Mouse (Mus musculus): ENCODE results near the gene Ugt1a9. TPM values are rescaled to one million over a fixed set of nuclear protein-coding genes. Genes with fewer than 3 reads are reported as not detected.

Gene Ugt1a9
- polyA plus RNA-seq, 1 experiment from 2014 or later = not detected

GRCm38 (mm10) chr1:88233421-88234247 lies 163.0 kb downstream of the Ugt1a9 start:
- no peak overlapping the region for H3K4me3 ChIP-seq (ENCODE audit: low read length)
- H3K36me3 ChIP-seq (ENCODE audit: control insufficient read depth, insufficient read depth, low read length) = no peaks in the 10 kb centered on the region
- no peak for ATAC-seq (ENCODE audit: low read depth)
- no peak overlapping the region for H3K9ac ChIP-seq (ENCODE audit: low read length)
- H3K27me3 ChIP-seq (ENCODE audit: control insufficient read depth, insufficient read depth, low read depth, low read length) = no peaks in the 10 kb centered on the region
- WGBS = 64% methylated on average over 14 of the region's 14 CpGs
- peaks cover 84% of the 10 kb centered on the region for H3K9me3 ChIP-seq (ENCODE audit: control insufficient read depth, low read length)
- no peaks in the 10 kb centered on the region for H3K4me1 ChIP-seq (replicated peaks; ENCODE audit: control insufficient read depth, insufficient read depth, low read length)
- no peak overlapping the region for H3K4me2 ChIP-seq (ENCODE audit: low read depth, low read length)
- H3K27ac ChIP-seq (ENCODE audit: low read length) = no peak overlapping the region

DNA sequence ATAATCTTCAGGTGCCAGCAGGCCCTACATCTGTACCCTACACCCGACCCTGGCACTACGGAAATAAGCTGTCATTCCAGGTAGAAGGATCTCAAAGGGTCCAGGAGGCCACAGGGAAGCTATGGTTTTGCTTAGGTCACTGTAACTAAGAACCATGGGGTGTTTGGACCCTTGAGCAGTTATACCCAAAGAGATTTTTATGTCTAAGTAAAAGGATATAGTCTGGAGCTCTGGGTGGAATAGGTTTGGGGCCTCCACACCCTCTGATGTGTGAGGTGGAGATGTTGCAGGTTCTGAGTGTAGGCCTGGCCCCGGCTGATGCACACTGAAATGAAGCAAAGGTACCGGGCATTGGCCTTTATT lies 163.6 kb downstream of the Ugt1a9 start:
- H3K9ac ChIP-seq (ENCODE audit: low read length) = no peak overlapping the region
- H3K9me3 ChIP-seq (ENCODE audit: control insufficient read depth, low read length) = peaks cover 90% of the 10 kb centered on the region
- H3K4me1 ChIP-seq (replicated peaks; ENCODE audit: control insufficient read depth, insufficient read depth, low read length) = no peaks in the 10 kb centered on the region
- H3K4me2 ChIP-seq (ENCODE audit: low read depth, low read length) = no peak overlapping the region
- H3K27ac ChIP-seq (ENCODE audit: low read length) = no peak overlapping the region
- WGBS = 54% methylated on average over 4 of the region's 4 CpGs
- H3K27me3 ChIP-seq (ENCODE audit: control insufficient read depth, insufficient read depth, low read depth, low read length) = no peaks in the 10 kb centered on the region
- no peaks in the 10 kb centered on the region for H3K36me3 ChIP-seq (ENCODE audit: control insufficient read depth, insufficient read depth, low read length)
- no peak for ATAC-seq (ENCODE audit: low read depth)
- H3K4me3 ChIP-seq (ENCODE audit: low read length) = no peak overlapping the region

DNA sequence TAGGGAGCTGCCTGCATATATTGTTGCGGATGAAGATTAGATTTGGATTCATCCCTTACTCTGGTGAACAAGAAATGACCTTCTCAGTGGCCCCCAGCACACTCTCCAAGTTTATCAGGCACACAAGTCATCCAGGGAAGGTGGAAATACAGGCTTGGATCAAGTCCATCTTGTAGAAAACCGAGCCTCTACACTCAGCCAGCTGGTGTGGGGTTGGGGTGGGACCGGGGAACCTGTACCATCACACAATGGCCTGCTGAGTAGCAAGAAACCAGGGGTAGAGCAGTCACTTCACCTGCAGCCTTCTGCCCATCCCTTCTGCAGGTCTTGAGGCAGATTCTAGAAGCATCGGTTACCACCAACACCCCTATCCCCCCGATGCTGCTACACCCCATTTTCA lies 164.0 kb downstream of the Ugt1a9 start:
- no peaks in the 10 kb centered on the region for H3K27me3 ChIP-seq (ENCODE audit: control insufficient read depth, insufficient read depth, low read depth, low read length)
- no peak for ATAC-seq (ENCODE audit: low read depth)
- no peak overlapping the region for H3K4me2 ChIP-seq (ENCODE audit: low read depth, low read length)

GRCm38 (mm10) chr1:88235046-88235893 lies 164.7 kb downstream of the Ugt1a9 start:
- peaks cover 90% of the 10 kb centered on the region for H3K9me3 ChIP-seq (ENCODE audit: control insufficient read depth, low read length)
- no peak overlapping the region for H3K4me3 ChIP-seq (ENCODE audit: low read length)
- H3K4me1 ChIP-seq (replicated peaks; ENCODE audit: control insufficient read depth, insufficient read depth, low read length) = no peaks in the 10 kb centered on the region
- ATAC-seq (ENCODE audit: low read depth) = no peak
- H3K9ac ChIP-seq (ENCODE audit: low read length) = no peak overlapping the region
- no peaks in the 10 kb centered on the region for H3K27me3 ChIP-seq (ENCODE audit: control insufficient read depth, insufficient read depth, low read depth, low read length)
- 58% methylated on average over 11 of the region's 11 CpGs for WGBS
- H3K36me3 ChIP-seq (ENCODE audit: control insufficient read depth, insufficient read depth, low read length) = no peaks in the 10 kb centered on the region
- H3K4me2 ChIP-seq (ENCODE audit: low read depth, low read length) = no peak overlapping the region
- H3K27ac ChIP-seq (ENCODE audit: low read length) = no peak overlapping the region

More for the DNA sequence above, 164.0 kb downstream of the Ugt1a9 start:
- Histone ChIP-seq H3K4me1 (replicated peaks; ENCODE audit: control insufficient read depth, insufficient read depth, low read length) (no peaks in the 10 kb centered on the region), H3K9ac (ENCODE audit: low read length) (no peak overlapping the region), H3K36me3 (ENCODE audit: control insufficient read depth, insufficient read depth, low read length) (no peaks in the 10 kb centered on the region), H3K9me3 (ENCODE audit: control insufficient read depth, low read length) (peaks cover 90% of the 10 kb centered on the region), H3K4me3 (ENCODE audit: low read length) (no peak overlapping the region), H3K27ac (ENCODE audit: low read length) (no peak overlapping the region)
- WGBS = 39% methylated on average over 5 of the region's 5 CpGs

DNA sequence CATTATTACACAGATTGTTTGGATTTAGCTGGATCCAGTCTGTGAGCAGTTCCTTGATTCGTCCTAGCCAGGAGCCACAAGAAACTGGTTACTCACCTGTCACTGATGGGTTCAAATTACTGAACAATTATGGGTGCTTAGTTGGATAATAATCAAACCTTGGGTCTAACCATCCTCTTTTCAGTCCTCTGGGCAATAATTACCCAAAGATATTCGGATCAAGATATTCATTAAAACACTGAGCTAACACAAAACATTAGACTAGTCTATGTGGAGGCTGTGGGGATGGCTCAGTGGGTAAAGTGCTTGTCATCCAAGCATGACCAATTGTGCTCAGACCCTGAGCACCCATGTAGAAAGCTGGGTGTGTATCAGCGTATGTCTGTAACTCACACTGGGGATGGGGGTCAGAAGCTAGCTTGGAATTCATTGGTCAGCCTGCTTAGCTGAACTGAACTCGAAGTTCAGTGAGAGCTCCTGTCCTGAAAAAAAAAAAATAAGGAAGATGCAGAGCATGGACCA lies 165.4 kb downstream of the Ugt1a9 start:
- no peaks in the 10 kb centered on the region for H3K27me3 ChIP-seq (ENCODE audit: control insufficient read depth, insufficient read depth, low read depth, low read length)
- no peak overlapping the region for H3K9ac ChIP-seq (ENCODE audit: low read length)
- H3K9me3 ChIP-seq (ENCODE audit: control insufficient read depth, low read length) = peaks cover 90% of the 10 kb centered on the region
- no peak for ATAC-seq (ENCODE audit: low read depth)
- H3K27ac ChIP-seq (ENCODE audit: low read length) = no peak overlapping the region
- no peaks in the 10 kb centered on the region for H3K4me1 ChIP-seq (replicated peaks; ENCODE audit: control insufficient read depth, insufficient read depth, low read length)
- no peak overlapping the region for H3K4me2 ChIP-seq (ENCODE audit: low read depth, low read length)
- WGBS = 58% methylated on average over 4 of the region's 4 CpGs
- no peak overlapping the region for H3K4me3 ChIP-seq (ENCODE audit: low read length)
- no peaks in the 10 kb centered on the region for H3K36me3 ChIP-seq (ENCODE audit: control insufficient read depth, insufficient read depth, low read length)

GRCm38 (mm10) chr1:88237311-88237710 lies 166.7 kb downstream of the Ugt1a9 start:
- Histone ChIP-seq H3K4me1 (replicated peaks; ENCODE audit: control insufficient read depth, insufficient read depth, low read length) (no peaks in the 10 kb centered on the region), H3K27ac (ENCODE audit: low read length) (no peak overlapping the region), H3K4me3 (ENCODE audit: low read length) (no peak overlapping the region), H3K9me3 (ENCODE audit: control insufficient read depth, low read length) (peaks cover 81% of the 10 kb centered on the region), H3K4me2 (ENCODE audit: low read depth, low read length) (no peak overlapping the region), H3K9ac (ENCODE audit: low read length) (no peak overlapping the region), H3K27me3 (ENCODE audit: control insufficient read depth, insufficient read depth, low read depth, low read length) (no peaks in the 10 kb centered on the region), H3K36me3 (ENCODE audit: control insufficient read depth, insufficient read depth, low read length) (no peaks in the 10 kb centered on the region)
- no peak for ATAC-seq (ENCODE audit: low read depth)
- WGBS = 70% methylated on average over 5 of the region's 5 CpGs

- Histone ChIP-seq H3K27ac (ENCODE audit: low read length) (no peak overlapping the region), H3K9ac (ENCODE audit: low read length) (no peak overlapping the region), H3K4me3 (ENCODE audit: low read length) (no peak overlapping the region), H3K4me1 (replicated peaks; ENCODE audit: control insufficient read depth, insufficient read depth, low read length) (no peaks in the 10 kb centered on the region), H3K36me3 (ENCODE audit: control insufficient read depth, insufficient read depth, low read length) (no peaks in the 10 kb centered on the region), H3K9me3 (ENCODE audit: control insufficient read depth, low read length) (peaks cover 78% of the 10 kb centered on the region), H3K27me3 (ENCODE audit: control insufficient read depth, insufficient read depth, low read depth, low read length) (no peaks in the 10 kb centered on the region), H3K4me2 (ENCODE audit: low read depth, low read length) (no peak overlapping the region)
- 75% methylated on average over 6 of the region's 6 CpGs for WGBS
- ATAC-seq (ENCODE audit: low read depth) = no peak; the same call in 1 of the 2 replicates
Measured at GRCm38 (mm10) chr1:88238771-88239170, 168.2 kb downstream of the Ugt1a9 start.

- no peak for ATAC-seq (ENCODE audit: low read depth)
Measured at GRCm38 (mm10) chr1:88240072-88240471, 169.5 kb downstream of the Ugt1a9 start.

DNA sequence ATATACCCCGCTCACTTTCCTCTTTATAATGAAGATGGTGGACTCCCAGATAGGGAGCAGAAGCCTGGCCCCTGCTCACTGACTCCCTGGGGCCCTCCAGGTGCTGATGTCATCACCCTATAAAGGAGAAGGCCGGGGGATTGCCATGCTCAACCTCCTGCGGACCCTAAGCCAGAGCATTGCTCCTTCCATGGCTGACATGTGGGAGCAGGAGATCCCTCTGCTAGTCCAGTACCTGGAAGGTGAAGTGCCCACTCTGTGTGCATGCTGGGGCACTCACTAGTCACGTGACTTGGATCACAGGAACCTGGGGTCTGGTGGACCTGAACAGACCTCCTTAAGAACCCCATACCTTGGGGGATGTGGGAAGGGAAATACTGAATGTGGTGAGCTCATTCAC lies 170.0 kb downstream of the Ugt1a9 start:
- Histone ChIP-seq H3K9ac (ENCODE audit: low read length) (no peak overlapping the region), H3K4me2 (ENCODE audit: low read depth, low read length) (no peak overlapping the region), H3K4me3 (ENCODE audit: low read length) (no peak overlapping the region), H3K27ac (ENCODE audit: low read length) (no peak overlapping the region), H3K27me3 (ENCODE audit: control insufficient read depth, insufficient read depth, low read depth, low read length) (no peaks in the 10 kb centered on the region), H3K9me3 (ENCODE audit: control insufficient read depth, low read length) (peaks cover 76% of the 10 kb centered on the region), H3K36me3 (ENCODE audit: control insufficient read depth, insufficient read depth, low read length) (no peaks in the 10 kb centered on the region), H3K4me1 (replicated peaks; ENCODE audit: control insufficient read depth, insufficient read depth, low read length) (no peaks in the 10 kb centered on the region)
- ATAC-seq (ENCODE audit: low read depth) = peak; percentile 3; the same call in 1 of the 2 replicates
- 61% methylated on average over 4 of the region's 4 CpGs for WGBS

More at GRCm38 (mm10) chr1:88240072-88240471, 169.5 kb downstream of the Ugt1a9 start:
- H3K36me3 ChIP-seq (ENCODE audit: control insufficient read depth, insufficient read depth, low read length) = no peaks in the 10 kb centered on the region
- WGBS = 70% methylated on average over 5 of the region's 5 CpGs
- H3K4me3 ChIP-seq (ENCODE audit: low read length) = no peak overlapping the region
- H3K27ac ChIP-seq (ENCODE audit: low read length) = no peak overlapping the region
- no peak overlapping the region for H3K4me2 ChIP-seq (ENCODE audit: low read depth, low read length)
- peaks cover 76% of the 10 kb centered on the region for H3K9me3 ChIP-seq (ENCODE audit: control insufficient read depth, low read length)
- H3K27me3 ChIP-seq (ENCODE audit: control insufficient read depth, insufficient read depth, low read depth, low read length) = no peaks in the 10 kb centered on the region
- no peak overlapping the region for H3K9ac ChIP-seq (ENCODE audit: low read length)
- no peaks in the 10 kb centered on the region for H3K4me1 ChIP-seq (replicated peaks; ENCODE audit: control insufficient read depth, insufficient read depth, low read length)
